Mouse (Mus musculus) CH12.LX (cell line): ENCODE data around the gene Sidt1. TPM values are rescaled to one million over a fixed set of nuclear protein-coding genes. Genes with fewer than 3 reads are reported as not detected.

Experiments
- DNase-seq: peaks from one replicate; pipeline ENCODE4 v3.0.0-alpha.2; 2013; ENCODE audit errors: extremely low read depth
- H3K27ac ChIP-seq: 2 replicates; pipeline ENCODE4 v1.5.1; 2012; ENCODE audit warnings: low read depth, mild to moderate bottlenecking, control low read depth, moderate library complexity; ENCODE audit not compliant: insufficient read depth
- H3K27me3 ChIP-seq: replicated peaks from 2 replicates; pipeline ENCODE3; 2012; ENCODE audit warnings: inconsistent platforms
- H3K36me3 ChIP-seq, 2 experiments: replicated peaks in 1 of 2; 2 replicates each; pipeline versions ENCODE3 to v1.6.1; 2012; ENCODE audit warnings: inconsistent platforms in 1 of 2, low read length in 1 of 2, mild to moderate bottlenecking in 1 of 2, mixed read lengths in 1 of 2, moderate library complexity in 1 of 2; ENCODE audit not compliant: control insufficient read depth in 1 of 2, insufficient read depth in 1 of 2
- H3K4me1 ChIP-seq, 2 experiments: 2 replicates each; pipeline ENCODE4 v1.6.1; 2012; ENCODE audit warnings: inconsistent platforms in 1 of 2, moderate library complexity in 1 of 2; ENCODE audit not compliant: insufficient read depth in 2 of 2, control insufficient read depth in 1 of 2
- H3K4me2 ChIP-seq: 2 replicates; pipeline ENCODE4 v1.6.1; 2012; ENCODE audit warnings: low read depth, mild to moderate bottlenecking, control low read depth; ENCODE audit not compliant: poor library complexity, insufficient read depth, severe bottlenecking
- H3K4me3 ChIP-seq, 3 experiments: fragments of 150-350 bp in 1 of 3; sonication (generic) in 1 of 3; replicated peaks in 1 of 3; 2 replicates each; pipeline versions ENCODE3 to v1.5.1; 2011 to 2012; ENCODE audit warnings: low read depth in 2 of 3, low read length in 2 of 3, mild to moderate bottlenecking in 2 of 3, moderate library complexity in 2 of 3, control low read depth in 1 of 3, improper control_type of control experiment in 1 of 3, inconsistent platforms in 1 of 3, mixed read lengths in 1 of 3; ENCODE audit not compliant: poor library complexity in 1 of 3
- H3K79me2 ChIP-seq: replicated peaks from 2 replicates; pipeline ENCODE4 v1.6.1; 2012; ENCODE audit warnings: mild to moderate bottlenecking, moderate library complexity; ENCODE audit not compliant: control insufficient read depth, poor library complexity, insufficient read depth, severe bottlenecking; ENCODE audit errors: extremely low read depth
- H3K9ac ChIP-seq: 2 replicates; pipeline ENCODE4 v1.6.1; 2012; ENCODE audit warnings: low read depth, mild to moderate bottlenecking, control low read depth, moderate library complexity; ENCODE audit not compliant: insufficient read depth
- H3K9me3 ChIP-seq: replicated peaks from 2 replicates; pipeline ENCODE3; 2012; ENCODE audit warnings: low read length, inconsistent platforms, mixed read lengths
- BHLHE40 ChIP-seq: IDR thresholded peaks from 2 replicates; pipeline ENCODE4 v1.6.1; 2011; ENCODE audit warnings: mild to moderate bottlenecking, low read depth, low read length, improper control_type of control experiment
- CHD1 ChIP-seq: IDR thresholded peaks from 2 replicates; pipeline ENCODE4 v1.6.1; 2012; ENCODE audit warnings: low read depth, low read length, improper control_type of control experiment, inconsistent platforms
- E2F4 ChIP-seq: IDR thresholded peaks from 2 replicates; pipeline ENCODE4 v1.6.1; 2011; ENCODE audit warnings: low read depth, low read length, improper control_type of control experiment; ENCODE audit not compliant: insufficient replicate concordance
- ELF1 ChIP-seq: IDR thresholded peaks from 2 replicates; pipeline ENCODE4 v1.6.1; 2014; ENCODE audit warnings: low read depth, mild to moderate bottlenecking, inconsistent platforms, low read length, improper control_type of control experiment
- EP300 ChIP-seq: IDR thresholded peaks from 2 replicates; pipeline ENCODE4 v1.6.1; 2011; ENCODE audit warnings: low read length, improper control_type of control experiment
- ETS1 ChIP-seq: conservative IDR thresholded peaks from 2 replicates; pipeline ENCODE4 v1.6.1; 2012; ENCODE audit warnings: low read depth, mild to moderate bottlenecking, inconsistent platforms, low read length, improper control_type of control experiment, moderate library complexity
- GABPA ChIP-seq: IDR thresholded peaks from 2 replicates; pipeline ENCODE4 v1.6.1; 2012; ENCODE audit warnings: low read depth, low read length, improper control_type of control experiment, inconsistent platforms; ENCODE audit not compliant: insufficient replicate concordance
- JUND ChIP-seq: conservative IDR thresholded peaks from 2 replicates; pipeline ENCODE4 v1.6.1; 2011; ENCODE audit warnings: low read depth, low read length, improper control_type of control experiment
- MAX ChIP-seq: IDR thresholded peaks from 2 replicates; pipeline ENCODE4 v1.6.1; 2011; ENCODE audit warnings: low read length, improper control_type of control experiment
- MAZ ChIP-seq: IDR thresholded peaks from 2 replicates; pipeline ENCODE4 v1.6.1; 2012; ENCODE audit warnings: low read depth, mild to moderate bottlenecking, inconsistent platforms, low read length, improper control_type of control experiment, moderate library complexity
- MXI1 ChIP-seq: IDR thresholded peaks from 2 replicates; pipeline ENCODE4 v1.6.1; 2011; ENCODE audit warnings: mild to moderate bottlenecking, low read depth, low read length, improper control_type of control experiment
- MYC ChIP-seq: IDR thresholded peaks from 2 replicates; pipeline ENCODE4 v1.6.1; 2011; ENCODE audit warnings: low read depth, mild to moderate bottlenecking, improper control_type of control experiment, low read length
- NRF1 ChIP-seq: IDR thresholded peaks from 2 replicates; pipeline ENCODE4 v1.6.1; 2014; ENCODE audit warnings: low read depth, mild to moderate bottlenecking, inconsistent platforms, low read length, improper control_type of control experiment, moderate library complexity
- PAX5 ChIP-seq: IDR thresholded peaks from 2 replicates; pipeline ENCODE4 v1.6.1; 2012; ENCODE audit warnings: low read length, inconsistent platforms, mixed read lengths
- POLR2A ChIP-seq: IDR thresholded peaks from 2 replicates; pipeline ENCODE4 v1.6.1; 2011; ENCODE audit warnings: low read depth, mild to moderate bottlenecking, improper control_type of control experiment, low read length
- RAD21 ChIP-seq: IDR thresholded peaks from 2 replicates; pipeline ENCODE4 v1.6.1; 2011; ENCODE audit warnings: low read depth, mild to moderate bottlenecking, low read length, improper control_type of control experiment, moderate library complexity
- RCOR1 ChIP-seq: conservative IDR thresholded peaks from 2 replicates; pipeline ENCODE4 v1.6.1; 2012; ENCODE audit warnings: low read depth, mild to moderate bottlenecking, inconsistent platforms, low read length, improper control_type of control experiment
- SIN3A ChIP-seq: IDR thresholded peaks from 2 replicates; pipeline ENCODE4 v1.6.1; 2012; ENCODE audit warnings: low read length, improper control_type of control experiment, inconsistent platforms
- TBP ChIP-seq: conservative IDR thresholded peaks from 2 replicates; pipeline ENCODE4 v1.6.1; 2011; ENCODE audit warnings: low read depth, low read length, improper control_type of control experiment
- UBTF ChIP-seq: IDR thresholded peaks from 2 replicates; pipeline ENCODE4 v1.6.1; 2012; ENCODE audit warnings: low read depth, mild to moderate bottlenecking, inconsistent platforms, low read length, improper control_type of control experiment, moderate library complexity
- USF1 ChIP-seq: IDR thresholded peaks from 2 replicates; pipeline ENCODE4 v1.6.1; 2014; ENCODE audit warnings: low read depth, mild to moderate bottlenecking, inconsistent platforms, low read length, improper control_type of control experiment
- USF2 ChIP-seq: conservative IDR thresholded peaks from 2 replicates; pipeline ENCODE4 v1.6.1; 2011; ENCODE audit warnings: low read depth, low read length, improper control_type of control experiment
- ZKSCAN1 ChIP-seq: IDR thresholded peaks from 2 replicates; pipeline ENCODE4 v1.6.1; 2012; ENCODE audit warnings: low read depth, inconsistent platforms, low read length, improper control_type of control experiment, borderline replicate concordance
- dilution Hi-C: fragments of 300-500 bp; cut with MboI; formaldehyde crosslinking; loops from 2 replicates; pipeline ENCODE4 v1.14.3; 2020; ENCODE audit warnings: low sequenced_read_pairs; ENCODE audit not compliant: extremely low pct_unique_long_range_greater_than_20kb, extremely low pct_ligation_motif_present
- in situ Hi-C: fragments of 300-500 bp; cut with MboI; formaldehyde crosslinking; loops from 3 replicates; pipeline ENCODE4 v1.14.3; 2019; ENCODE audit warnings: low sequenced_read_pairs, low pct_ligation_motif_present, low pct_unique_long_range_greater_than_20kb, mixed read lengths
- polyA plus RNA-seq: library from polyadenylated mRNA; unstranded; fragments of >175 nt; gene quantifications from 2 replicates; pipeline ENCODE4 v1.2.1, GENCODE M21; 2012; ENCODE audit warnings: low read depth; ENCODE audit not compliant: insufficient read length
- total RNA-seq, 2 experiments: library from RNA; depleted of rRNA; stranded (reverse); fragments of 300-350 nt in 1 of 2; fragments of >200 nt in 1 of 2; gene quantifications; 2 replicates each; pipeline ENCODE4 v1.2.3; 2012 to 2014

The Sidt1 gene
- total and polyA plus RNA-seq, 3 experiments = not detected

DNA sequence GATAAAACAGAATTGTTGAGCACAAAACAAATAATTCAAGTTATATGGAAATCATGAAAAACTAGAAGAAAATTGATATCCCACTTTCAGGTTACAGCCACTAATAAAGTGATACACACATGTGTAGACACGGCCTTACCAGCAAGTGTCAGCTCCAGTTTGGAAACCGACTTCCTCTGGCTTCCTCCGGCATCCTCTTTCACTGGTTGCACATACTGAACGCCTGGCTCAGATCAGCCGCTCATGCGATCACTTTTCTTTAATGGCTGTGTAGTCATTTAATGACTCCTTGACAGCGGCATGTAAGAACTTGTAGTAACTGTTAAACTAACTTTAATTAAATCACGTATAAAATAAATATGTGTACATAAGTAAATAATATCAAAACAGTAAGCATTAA lies 127.0 kb downstream of the Sidt1 start:
- no peak for DNase-seq
- Histone ChIP-seq H3K4me1 (peaks cover 4 to 21% of the 10 kb centered on the region in 2 experiments), H3K9ac (no peak overlapping the region), H3K27me3 (no peaks in the 10 kb centered on the region), H3K4me3 (no peak overlapping the region), H3K36me3 (peaks cover 9 to 61% of the 10 kb centered on the region in 2 experiments), H3K9me3 (peaks cover 5% of the 10 kb centered on the region), H3K4me2 (no peak overlapping the region), H3K27ac (no peak overlapping the region), H3K79me2 (no peaks in the 10 kb centered on the region)
- in situ Hi-C loops (no loop called here), dilution Hi-C loops (no loop called here)
- TF ChIP-seq NRF1 = no peak
- TF ChIP-seq RAD21 = no peak
- TF ChIP-seq GABPA = no peak
- no peak for TF ChIP-seq ELF1
- TF ChIP-seq MAZ = no peak
- TF ChIP-seq CHD1 = no peak
- no peak for TF ChIP-seq BHLHE40
- no peak for TF ChIP-seq USF2
- TF ChIP-seq SIN3A = no peak
- TF ChIP-seq ETS1 = no peak
- no peak for TF ChIP-seq E2F4
- TF ChIP-seq RCOR1 = no peak
- no peak for TF ChIP-seq UBTF
- TF ChIP-seq MAX = no peak
- no peak for TF ChIP-seq TBP

- TF ChIP-seq ZKSCAN1 (no peak), MXI1 (no peak), ELF1 (no peak), USF1 (no peak), ETS1 (no peak), EP300 (no peak), SIN3A (no peak), PAX5 (no peak), POLR2A (no peak), CHD1 (no peak), GABPA (no peak), MYC (no peak), TBP (no peak), NRF1 (no peak), USF2 (no peak), JUND (no peak)
- DNase-seq = no peak
- Histone ChIP-seq H3K9ac (no peak overlapping the region), H3K27me3 (no peaks in the 10 kb centered on the region), H3K9me3 (peaks cover 5% of the 10 kb centered on the region), H3K4me2 (no peak overlapping the region), H3K79me2 (no peaks in the 10 kb centered on the region), H3K4me3 (no peak overlapping the region), H3K36me3 (peaks cover 11 to 62% of the 10 kb centered on the region in 2 experiments), H3K4me1 (peaks cover 4 to 17% of the 10 kb centered on the region in 2 experiments), H3K27ac (no peak overlapping the region)
- in situ Hi-C loops = no loop called here
- dilution Hi-C loops = no loop called here
Measured at GRCm38 (mm10) chr16:44204331-44204730, 128.7 kb downstream of the Sidt1 start.
